Mouse (Mus musculus) left cerebral cortex, postnatal 14 days (tissue): ENCODE results near the gene 4930432M17Rik. TPM values are rescaled to one million over a fixed set of nuclear protein-coding genes. Genes with fewer than 3 reads are reported as not detected.

ENCODE experiments used
- DNase-seq, 2 experiments: peaks; one replicate each; pipeline ENCODE4 v3.0.0; 2021 to 2022; ENCODE audit warnings: low spot score in 2 of 2, mixed read lengths in 1 of 2
- intact Hi-C: fragments of 180-260 bp; cut with DNase I; formaldehyde crosslinking; loops from one replicate; pipeline ENCODE4 v1.15.1; 2025
- total RNA-seq, 2 experiments: library from RNA; stranded (reverse); gene quantifications; 2 replicates each; pipeline ENCODE4 v1.2.3; 2021

Gene 4930432M17Rik
- total RNA-seq, 2 experiments from 2014 or later: not detected

DNA sequence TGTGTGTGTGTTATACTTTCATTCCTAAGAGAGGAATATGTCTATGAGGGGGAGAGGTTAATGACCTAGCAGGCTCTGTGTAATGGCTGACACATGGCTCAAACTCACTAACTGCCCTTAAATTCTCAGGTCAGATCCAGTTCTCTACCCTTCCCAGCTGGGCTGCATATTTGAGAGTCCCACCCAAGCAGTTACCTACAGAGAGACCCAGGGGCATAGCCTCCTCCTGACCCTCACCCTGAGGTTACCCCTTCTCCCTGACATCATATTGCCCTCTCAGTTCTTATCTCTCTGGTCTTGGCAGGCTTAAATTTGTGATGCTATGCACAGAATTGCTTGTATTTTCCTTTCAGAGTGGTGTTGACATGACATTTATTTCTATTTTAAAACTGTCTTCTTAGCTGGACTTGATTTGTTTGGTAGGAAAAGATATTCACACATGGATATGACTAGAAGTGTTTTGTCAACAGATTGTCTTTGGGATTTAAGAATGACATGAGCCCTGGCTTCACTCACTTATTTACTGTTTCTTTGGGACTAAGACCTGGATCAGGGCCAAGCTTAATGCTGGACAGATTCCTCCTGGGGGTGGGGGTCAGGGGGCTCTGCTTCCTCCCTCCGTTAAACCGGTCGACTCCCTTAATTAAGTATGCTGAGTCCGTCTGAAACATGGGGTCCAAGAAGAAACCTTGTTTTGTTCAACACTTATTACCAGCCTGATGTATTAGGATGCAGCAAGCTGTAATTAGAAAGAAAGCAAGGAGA is 7.7 kb upstream of the 4930432M17Rik start:
- intact Hi-C loops: no loop called here
- no peak for DNase-seq

DNA sequence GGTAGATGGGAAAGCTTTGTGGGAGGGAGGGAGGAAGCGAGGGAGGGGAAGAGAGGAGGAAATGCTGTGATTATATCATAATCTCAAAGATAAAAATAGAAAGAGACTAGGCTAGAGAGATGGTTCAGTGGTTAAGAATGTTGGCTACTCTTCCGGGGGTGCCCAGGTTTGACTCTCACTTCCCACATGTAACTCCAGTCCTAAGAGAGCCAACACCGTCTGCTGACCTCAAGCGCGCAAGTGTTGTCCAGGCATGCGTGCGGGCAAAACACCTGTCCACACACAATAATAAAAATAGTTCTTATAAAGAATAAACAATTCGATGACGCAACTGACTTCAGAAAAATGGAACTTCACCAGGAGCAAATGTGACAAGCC is 7.1 kb upstream of the 4930432M17Rik start:
- intact Hi-C loops: no loop called here
- no peak for DNase-seq

DNA sequence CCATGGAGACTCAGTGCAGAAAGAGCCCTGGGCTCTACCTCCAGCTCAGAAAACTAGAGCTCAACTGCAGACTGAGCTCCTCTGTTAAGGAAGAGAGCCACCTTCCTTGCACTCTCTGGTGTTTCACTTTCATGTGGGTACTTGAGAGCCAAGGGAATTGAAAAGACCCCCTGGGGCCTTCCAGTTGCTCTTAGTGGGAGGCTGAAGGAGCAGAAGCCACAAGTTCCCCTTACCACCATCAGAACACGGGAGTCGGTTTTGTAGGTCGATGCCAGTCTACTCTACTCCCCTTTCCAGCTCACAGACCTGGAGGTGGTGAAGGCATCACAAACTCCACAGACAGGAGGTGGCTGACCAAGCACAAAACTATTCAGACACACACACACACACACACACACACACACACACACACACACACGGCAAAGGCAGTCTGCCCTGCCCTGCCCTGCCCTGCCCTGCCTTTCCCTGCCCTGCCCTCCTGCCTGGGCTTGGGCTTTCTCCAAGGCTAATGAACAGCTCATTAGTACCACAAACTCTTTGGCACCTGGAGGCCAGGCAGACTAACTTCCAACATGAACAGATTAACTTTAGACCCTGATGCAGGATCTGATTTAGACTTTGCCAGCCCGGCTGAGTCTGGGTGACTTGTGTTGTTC is 1.7 kb downstream of the 4930432M17Rik start:
- intact Hi-C loops: no loop called here
- no peak for DNase-seq

DNA sequence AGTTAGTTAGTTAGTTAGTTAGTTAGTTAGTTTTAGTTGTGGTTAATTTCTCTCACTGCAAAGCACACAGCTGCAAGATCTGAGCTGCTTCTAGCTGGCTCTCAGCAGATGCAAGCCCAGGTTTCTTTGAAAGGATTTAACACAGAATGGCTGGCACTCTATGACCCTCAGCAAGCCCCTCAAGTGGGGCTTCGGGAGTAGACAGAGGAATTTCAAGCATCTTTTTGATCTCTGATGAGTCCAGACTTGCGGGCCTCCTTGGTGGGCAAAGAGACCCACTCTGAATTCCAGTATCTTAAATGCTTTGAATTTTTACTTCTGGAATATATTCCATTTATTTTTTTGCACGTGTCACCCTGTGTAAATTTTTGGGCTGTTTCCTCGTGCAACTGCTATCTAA is 8.4 kb downstream of the 4930432M17Rik start:
- intact Hi-C loops: no loop called here
- DNase-seq: no peak

DNA sequence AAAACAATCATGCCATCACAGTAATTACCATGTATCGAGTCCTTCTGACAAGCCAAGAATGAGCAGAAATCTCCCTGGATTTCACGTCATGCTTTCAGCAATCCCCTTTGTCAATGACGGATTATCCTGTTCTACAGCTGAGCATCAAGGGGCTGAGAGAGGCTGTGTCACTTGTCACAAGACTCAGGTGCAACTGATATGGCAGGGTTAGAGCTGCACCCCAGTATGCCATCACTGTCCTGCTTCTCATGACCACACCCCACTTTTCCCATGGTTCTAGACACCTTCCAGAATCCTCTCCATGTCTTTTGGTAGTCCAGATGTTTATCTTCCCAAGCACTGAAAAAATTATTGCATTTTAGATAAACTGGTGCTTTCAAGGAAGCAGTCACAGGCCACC is 8.9 kb downstream of the 4930432M17Rik start:
- DNase-seq: no peak
- intact Hi-C loops: no loop called here

DNA sequence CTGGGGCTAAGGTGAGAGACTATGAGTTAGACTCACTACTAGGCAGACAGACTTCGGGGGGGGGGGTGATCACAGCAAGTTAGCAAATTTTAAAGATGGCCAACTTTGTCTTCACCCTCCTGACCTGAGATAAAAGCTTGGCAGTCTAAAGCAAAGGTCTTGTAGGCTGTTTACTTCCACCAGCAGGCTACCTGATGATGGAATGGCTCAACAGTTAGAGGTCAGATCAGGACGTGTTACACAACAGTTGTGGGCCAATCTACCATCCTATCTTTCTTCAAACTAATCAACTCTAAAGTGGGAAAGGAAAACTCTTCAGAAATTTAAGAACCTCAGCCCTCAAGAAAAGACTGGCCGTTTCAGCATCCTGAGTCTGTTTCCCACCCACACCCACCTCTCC is 9.6 kb downstream of the 4930432M17Rik start:
- intact Hi-C loops: no loop called here
- DNase-seq: no peak

DNA sequence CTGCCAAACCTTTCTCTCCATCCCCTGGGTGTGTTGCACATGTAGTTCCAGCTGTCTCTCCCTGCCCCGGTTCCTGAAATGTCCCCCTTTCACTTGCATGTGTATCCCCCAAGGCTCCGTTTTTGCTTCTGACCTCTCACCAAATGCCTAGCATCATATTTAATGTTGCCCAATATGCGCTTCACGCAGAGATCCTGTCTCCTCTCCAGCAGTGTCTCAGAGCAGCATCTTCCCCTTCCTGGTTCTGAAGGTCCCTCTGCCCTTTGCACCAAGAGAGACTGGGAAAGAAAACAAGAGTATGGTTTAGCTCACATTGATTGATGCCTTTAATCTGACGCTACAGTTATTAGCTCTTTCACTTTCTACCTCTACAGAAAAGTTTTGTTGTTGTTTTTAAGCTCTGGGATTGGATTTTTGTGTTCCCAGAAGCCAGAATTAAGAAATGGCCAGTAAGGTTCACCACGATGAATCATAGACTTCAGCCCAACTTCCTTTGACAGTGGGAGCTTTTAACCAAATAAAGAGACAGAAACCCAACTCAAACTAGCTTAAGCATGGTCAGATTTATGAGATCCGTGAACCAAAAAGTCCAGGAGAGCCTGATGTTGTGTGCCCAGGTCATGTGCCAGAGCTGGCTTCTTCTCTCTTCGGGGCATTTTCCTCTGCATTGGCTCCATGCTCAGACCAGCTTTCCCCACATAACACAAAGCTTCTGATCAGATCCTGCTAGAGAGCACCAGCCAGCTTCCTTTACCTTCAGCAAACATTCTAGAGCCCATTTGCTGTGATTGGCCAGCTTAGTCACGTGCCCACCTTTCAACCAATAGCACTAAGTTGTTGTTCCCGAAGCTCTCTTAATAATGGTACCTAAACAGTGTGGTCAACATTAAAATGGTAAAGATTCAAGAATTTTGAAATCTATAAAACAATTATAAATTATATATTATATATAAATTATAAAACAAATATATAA is 12.2 kb downstream of the 4930432M17Rik start:
- intact Hi-C loops: no loop called here
- no peak for DNase-seq

DNA sequence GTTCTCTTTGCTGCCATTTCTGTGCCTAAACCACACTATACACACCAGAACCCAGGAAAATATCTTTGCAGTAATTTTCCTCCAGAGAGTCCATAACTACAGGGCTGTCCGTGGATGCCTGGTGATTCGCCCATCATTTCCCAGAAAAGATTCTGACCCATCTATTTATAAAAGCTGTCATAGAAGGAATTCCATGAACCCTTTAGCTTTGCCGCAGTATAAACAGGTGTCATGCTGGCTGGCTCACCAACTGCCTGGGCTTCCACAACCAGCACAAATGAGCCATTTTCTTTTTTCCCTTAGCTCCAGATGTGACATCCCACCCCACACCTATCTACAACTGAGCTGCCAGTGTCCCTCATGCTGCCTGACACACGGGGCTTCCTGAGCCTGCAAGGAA is 14.0 kb downstream of the 4930432M17Rik start:
- DNase-seq: no peak
- intact Hi-C loops: no loop called here

DNA sequence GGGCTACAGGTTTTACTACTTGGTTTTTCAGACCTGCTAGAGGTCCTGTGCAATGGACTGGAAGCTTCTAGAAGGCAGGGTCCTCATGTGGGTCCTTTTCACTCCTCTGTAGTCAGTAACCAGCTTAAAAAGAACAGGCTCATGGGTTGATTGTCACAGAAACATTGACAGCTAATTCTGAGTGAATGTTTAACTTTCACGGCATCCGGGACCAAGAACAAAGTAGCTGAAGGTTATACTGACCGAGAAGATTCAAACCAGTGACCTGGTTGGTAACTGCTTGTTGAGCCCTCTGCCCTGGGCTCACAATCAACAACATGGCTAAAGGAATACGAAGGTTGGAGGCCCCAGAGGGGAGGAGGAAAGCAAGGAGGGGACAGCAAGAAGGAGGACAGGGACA is 14.4 kb downstream of the 4930432M17Rik start:
- intact Hi-C loops: no loop called here
- no peak for DNase-seq

DNA sequence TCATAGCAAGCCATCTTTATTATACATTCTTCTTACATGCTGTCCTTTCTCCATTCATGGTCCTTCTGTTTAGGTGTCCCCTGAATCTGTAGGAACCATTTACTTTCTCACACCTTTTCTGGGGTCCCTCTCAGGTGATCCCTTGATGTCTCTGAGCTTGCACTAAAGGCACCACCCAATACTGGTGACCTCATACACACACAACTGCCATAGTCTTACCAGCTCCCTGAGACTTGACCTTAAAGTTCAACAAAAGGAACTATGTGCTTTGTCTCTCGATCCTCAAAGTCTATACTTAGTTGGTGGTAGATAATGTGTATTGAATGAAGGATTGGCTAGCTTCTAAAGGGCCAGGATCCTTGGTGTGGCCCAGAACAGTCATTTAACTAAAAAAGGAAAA is 15.4 kb downstream of the 4930432M17Rik start:
- no peak for DNase-seq
- intact Hi-C loops: no loop called here

DNA sequence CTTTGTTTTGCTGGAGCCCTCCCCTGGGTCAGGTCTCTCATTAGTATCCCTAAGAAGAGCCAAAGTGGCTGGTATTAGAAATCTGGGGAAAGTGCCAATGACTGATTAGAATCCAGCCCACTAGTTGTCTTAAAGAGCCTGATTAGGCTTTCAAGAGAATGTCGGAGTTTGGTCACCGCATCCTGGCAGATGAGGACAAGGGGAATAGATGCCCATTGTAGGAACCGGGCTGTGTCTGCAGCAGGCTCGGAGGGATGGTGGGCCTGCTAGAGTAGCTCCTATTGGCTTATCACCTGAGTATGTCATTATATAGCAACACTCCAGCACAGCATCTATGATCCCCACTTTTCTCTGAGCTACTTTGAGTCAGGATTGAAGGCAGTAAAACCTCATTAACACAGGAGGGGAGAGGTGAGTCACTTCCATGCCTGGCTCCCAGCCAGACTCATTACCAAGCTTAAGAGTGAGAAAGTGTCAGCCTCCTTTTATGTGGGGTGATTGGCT is 15.9 kb downstream of the 4930432M17Rik start:
- intact Hi-C loops: no loop called here
- peak; percentile 31 to 47 for DNase-seq

DNA sequence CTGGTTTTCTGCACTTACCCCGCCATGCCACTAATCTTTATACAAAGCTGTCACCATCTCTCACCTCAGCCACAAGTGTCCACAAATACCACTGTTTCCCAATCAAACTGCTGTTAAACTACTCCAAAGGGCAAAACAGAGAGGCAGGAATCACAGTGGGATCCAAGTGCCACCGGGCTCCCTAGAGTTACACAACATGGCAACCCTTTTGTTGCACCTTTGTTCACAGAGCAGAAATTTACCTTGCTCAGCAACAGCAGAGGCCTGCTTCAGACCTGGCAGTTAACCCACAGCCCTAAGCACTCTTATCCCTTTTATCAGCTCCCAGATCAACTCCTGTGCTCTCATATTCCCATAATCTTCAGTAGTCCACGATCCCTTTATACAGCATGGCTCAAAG is 17.2 kb downstream of the 4930432M17Rik start:
- DNase-seq: no peak
- intact Hi-C loops: no loop called here

DNA sequence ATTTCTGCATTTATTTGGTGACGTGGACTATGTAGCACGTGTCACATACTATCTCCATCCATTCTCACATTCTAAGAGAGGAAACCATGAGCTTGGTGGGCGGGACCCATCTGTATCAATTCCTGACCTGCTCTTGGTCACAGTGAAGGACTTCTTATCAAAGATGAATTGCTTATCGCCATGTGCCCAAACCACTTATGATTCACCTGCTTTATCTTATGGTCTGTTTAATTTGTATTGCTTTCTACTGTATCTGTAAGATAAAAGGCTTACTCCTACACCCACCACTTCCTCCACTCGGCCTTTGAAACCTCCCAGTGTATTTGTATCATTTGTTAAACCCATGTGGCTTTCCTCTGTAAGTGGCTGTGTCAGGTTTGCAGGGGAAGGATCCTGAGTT is 18.5 kb downstream of the 4930432M17Rik start:
- intact Hi-C loops: no loop called here
- DNase-seq: no peak

DNA sequence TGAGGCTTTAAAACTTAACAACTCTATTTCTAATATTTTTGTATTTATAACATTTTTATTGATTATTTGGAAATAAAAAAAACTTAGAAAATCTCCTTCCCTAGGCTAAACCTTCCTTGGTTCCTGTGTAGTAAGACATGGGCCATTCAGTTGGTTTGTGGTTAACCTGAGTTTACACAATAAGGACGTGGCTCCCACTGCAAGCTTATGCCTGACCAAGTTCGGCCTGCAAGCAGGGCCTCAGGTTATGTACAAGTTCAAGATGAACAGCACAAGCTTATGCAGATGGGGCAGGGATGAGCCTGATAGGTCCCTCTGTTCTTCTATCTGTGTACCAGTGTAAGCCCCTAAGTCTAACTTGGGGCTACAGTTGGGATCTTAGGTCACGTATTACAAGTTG is 19.1 kb downstream of the 4930432M17Rik start:
- intact Hi-C loops: no loop called here
- no peak for DNase-seq

DNA sequence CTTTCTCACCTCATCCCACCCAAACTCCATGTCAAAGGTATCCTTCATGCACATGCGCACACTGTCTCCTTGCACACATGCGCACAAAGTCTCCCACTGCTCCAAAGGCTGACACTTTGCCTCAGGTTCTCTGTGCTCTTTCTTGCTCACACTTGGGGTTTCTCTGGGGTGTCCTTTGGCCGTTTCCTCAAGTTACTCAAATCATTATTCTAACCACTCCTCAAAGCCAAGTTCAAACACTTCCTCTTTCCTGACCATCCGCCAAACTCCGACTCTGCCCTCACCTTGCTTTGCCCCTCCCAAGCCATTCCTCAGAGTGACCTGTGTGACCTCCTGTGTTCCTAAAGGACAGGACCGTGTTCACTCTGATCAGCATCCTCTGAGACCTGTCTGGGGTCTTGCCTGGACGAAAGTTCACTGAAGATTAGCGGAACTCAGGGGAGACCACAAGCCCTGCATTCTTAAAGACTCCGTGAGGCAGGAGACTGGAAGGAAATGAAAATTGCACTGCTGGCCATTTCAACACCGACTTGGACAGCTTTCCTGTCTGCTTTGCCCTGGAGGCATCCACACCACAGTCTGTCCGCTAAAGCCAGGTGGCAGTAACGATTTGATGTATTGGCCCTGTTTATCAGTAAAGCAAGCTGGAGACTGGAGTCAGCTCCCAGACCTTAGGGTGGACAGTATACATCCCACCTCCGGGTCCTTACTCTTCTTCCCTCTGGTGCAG is 22.6 kb downstream of the 4930432M17Rik start:
- DNase-seq: no peak
- intact Hi-C loops: no loop called here

DNA sequence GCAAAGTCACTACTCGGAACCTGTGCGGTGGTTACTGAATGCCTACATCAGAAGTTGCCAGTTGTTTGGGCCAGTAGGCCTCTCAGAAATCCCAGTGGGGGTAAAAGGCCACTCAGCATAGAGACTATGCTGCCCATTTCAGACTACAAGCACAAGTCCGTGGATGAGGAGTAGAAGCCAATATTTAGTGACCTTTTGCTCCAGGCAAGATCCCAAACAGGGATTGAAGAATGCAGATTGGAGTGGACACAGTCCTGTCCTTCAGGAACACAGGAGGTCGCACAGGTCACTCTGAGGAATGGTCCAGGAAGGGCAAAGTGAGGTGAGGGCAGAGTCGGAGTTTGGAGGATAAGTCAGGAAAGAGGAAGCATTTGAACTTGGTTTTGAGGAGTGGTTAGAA is 23.2 kb downstream of the 4930432M17Rik start:
- intact Hi-C loops: no loop called here
- no peak for DNase-seq

DNA sequence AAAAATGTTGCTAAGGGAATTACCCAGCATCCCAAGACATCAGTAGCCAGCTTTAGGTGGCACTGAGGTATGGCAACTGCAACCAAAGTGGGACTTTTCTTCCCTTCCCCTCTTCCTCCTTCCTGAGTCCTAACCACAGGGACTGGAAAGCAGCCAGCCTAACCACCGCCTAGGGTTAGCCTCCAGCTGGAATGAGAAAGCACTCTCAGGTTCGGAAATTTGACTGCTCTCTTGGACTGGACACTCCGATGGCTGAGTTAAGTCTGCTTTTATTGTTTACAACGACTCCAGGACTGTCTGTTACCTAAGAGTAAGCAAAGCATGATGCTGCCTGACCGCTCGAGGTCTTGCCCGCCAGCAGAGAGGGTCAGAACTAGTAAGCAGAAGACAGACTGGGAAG is 26.6 kb downstream of the 4930432M17Rik start:
- no peak for DNase-seq

DNA sequence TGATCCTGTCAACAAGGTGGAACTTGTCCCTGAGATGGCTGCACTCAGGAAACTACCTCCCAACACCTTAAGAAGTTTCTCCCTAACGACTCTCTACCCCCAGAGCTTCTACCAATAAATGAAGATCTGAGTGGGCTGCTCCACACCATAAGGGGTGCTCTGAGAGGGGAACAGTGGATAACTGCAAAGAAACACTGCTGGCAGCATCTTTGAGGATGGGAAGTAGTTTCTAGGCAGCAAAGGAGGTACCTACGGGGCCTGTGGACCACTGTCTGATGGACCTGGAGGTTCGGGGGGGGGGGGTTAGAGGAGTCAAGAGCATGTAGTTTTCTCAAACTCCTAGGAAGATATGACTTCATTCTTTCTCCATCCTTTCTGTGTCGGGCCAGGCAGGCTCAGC is 28.8 kb downstream of the 4930432M17Rik start:
- intact Hi-C loops: no loop called here

More for the DNA sequence above, 26.6 kb downstream of the 4930432M17Rik start:
- intact Hi-C loops: no loop called here

DNA sequence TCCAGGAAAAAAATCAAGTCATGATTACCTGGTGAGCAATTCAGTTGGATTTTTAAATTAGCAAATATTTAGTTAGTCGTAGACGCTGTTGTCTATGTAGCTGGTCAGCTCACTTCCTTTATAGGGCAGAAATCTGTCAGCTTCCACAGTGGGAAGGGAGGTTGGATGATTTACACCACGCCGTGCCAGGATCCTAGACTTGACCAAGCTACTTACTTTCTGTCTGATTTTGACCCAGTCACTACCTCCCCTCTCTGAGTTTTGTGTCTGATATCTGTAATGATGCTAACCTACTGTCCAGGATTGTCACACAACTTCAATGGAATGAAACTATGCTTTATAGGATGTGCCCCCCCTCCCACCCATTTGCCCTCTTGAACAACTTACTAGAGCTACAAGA is 29.3 kb downstream of the 4930432M17Rik start:
- DNase-seq: no peak
- intact Hi-C loops: no loop called here

More for the DNA sequence above, 28.8 kb downstream of the 4930432M17Rik start:
- DNase-seq: no peak
